Mouse (Mus musculus) midbrain, embryonic 14.5 days (tissue): Measurements from ENCODE around the gene Fam184b. TPM values are rescaled to one million over a fixed set of nuclear protein-coding genes. Genes with fewer than 3 reads are reported as not detected.
A peak's percentile ranks its signal among the peaks of the same experiment; 100 is the strongest.

Source experiments
- ATAC-seq: fragments of 200-750 bp; cut with Nextera tagmentation; 2 replicates; pipeline ENCODE4 v1.8.0; 2017; ENCODE audit warnings: moderate number of reproducible peaks, moderate library complexity; ENCODE audit not compliant: low FRiP score, low TSS enrichment
- DNase-seq: peaks from one replicate; pipeline ENCODE4 v3.0.0-alpha.2; 2015
- H3K27ac ChIP-seq: fragments of 300-500 bp; sonication (generic); replicated peaks from 2 replicates; pipeline ENCODE4 v1.5.1; 2014; ENCODE audit warnings: mild to moderate bottlenecking, low read depth, low read length, moderate library complexity
- H3K27me3 ChIP-seq: fragments of 300-500 bp; sonication (generic); 2 replicates; pipeline ENCODE4 v1.6.1; 2014; ENCODE audit warnings: low read length, control low read depth, mixed read lengths; ENCODE audit not compliant: control insufficient read depth, insufficient read depth
- H3K36me3 ChIP-seq: fragments of 300-500 bp; sonication (generic); 2 replicates; pipeline ENCODE4 v1.6.1; 2014; ENCODE audit warnings: low read length, control low read depth; ENCODE audit not compliant: control insufficient read depth, insufficient read depth
- H3K4me1 ChIP-seq: fragments of 300-500 bp; sonication (generic); 2 replicates; pipeline ENCODE4 v1.6.1; 2014; ENCODE audit warnings: mild to moderate bottlenecking, antibody characterized with exemption, low read length, control low read depth; ENCODE audit not compliant: control insufficient read depth, insufficient read depth
- H3K4me2 ChIP-seq: fragments of 300-500 bp; sonication (generic); 2 replicates; pipeline ENCODE4 v1.6.1; 2014; ENCODE audit warnings: mild to moderate bottlenecking, low read length, moderate library complexity
- H3K4me3 ChIP-seq: fragments of 300-500 bp; sonication (generic); replicated peaks from 2 replicates; pipeline ENCODE4 v1.5.1; 2014; ENCODE audit warnings: low read depth, low read length
- H3K9ac ChIP-seq: fragments of 300-500 bp; sonication (generic); replicated peaks from 2 replicates; pipeline ENCODE4 v1.6.1; 2014; ENCODE audit warnings: mild to moderate bottlenecking, low read length, moderate library complexity
- H3K9me3 ChIP-seq: fragments of 300-500 bp; sonication (generic); 2 replicates; pipeline ENCODE4 v1.6.1; 2016; ENCODE audit warnings: low read length, control low read depth, mixed read lengths; ENCODE audit not compliant: control insufficient read depth
- WGBS: fragments of 180-500 bp; shearing (Covaris S2); extraction: QIAGEN DNeasy Blood & Tissue Kit; methylation state at CpG from one replicate; pipeline ENCODE4 v1.1.7; 2014; 5-methylcytosine and 5-hydroxymethylcytosine counted together
- polyA plus RNA-seq: library from polyadenylated mRNA; unstranded; fragments of >200 nt; fragmentation: Nextera tagmentation; extraction: Ambion mirVana; gene quantifications from 2 replicates; pipeline ENCODE4 v1.2.1, GENCODE M21; 2014

The Fam184b gene
- polyA plus RNA-seq, 1 experiment from 2014 or later = 3.8 TPM

DNA sequence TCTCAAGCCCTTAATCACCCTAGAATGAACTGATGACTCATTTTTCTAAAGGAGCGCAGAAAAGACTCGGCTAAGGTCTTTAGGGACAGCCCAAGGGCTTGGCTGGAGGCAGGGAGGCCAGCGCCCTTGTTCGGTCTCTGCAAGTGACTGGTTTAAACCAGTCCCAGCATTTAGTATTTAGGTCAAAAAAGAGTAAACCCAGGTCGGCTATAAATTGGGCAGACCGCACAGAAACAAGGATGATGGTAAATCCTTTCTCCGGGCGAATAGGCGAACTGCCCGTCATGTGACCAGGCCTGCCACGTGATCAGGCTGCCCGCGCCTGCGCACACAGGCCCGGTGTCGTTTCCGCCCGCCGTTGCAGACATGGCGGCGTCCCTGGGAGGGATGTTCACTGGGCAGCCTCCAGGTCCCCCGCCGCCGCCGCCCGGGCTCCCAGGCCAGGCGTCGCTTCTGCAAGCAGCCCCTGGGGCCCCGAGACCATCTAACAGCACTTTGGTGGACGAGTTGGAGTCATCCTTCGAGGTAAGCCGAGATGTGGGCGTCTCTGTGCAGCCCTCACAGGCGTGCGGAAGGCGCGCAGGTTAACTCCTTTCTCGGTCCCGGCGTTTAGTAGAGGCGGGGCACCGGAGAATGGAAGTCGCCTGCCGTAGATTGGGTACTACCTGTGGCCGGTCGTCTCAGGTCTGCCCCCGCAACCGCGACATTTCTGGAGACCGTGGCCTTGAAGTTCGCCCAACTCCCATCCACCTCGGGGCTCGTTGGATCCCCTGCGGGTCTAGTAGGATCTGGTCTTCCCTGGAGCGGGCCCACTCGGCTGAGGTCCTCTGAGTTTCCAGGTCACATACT is 119.2 kb downstream of the Fam184b start, which contains the start of gene Med28:
Gene Med28 (plus strand): TSS at position 270 of the 849 bp plus-strand sequence.
- H3K9me3 ChIP-seq = no peaks in the 10 kb centered on the region
- peak within 1 kb of the TSS; percentile 97 for H3K4me3 ChIP-seq
- 2% methylated on average over 56 of the region's 56 CpGs for WGBS
- ATAC-seq = peak; percentile 98
- peaks cover 19% of the 10 kb centered on the region for H3K36me3 ChIP-seq
- peak; percentile 96 for DNase-seq
- peak within 1 kb of the TSS; percentile 91 for H3K4me2 ChIP-seq
- peak within 1 kb of the TSS; percentile 91 for H3K9ac ChIP-seq
- peak within 1 kb of the TSS; percentile 82 for H3K27ac ChIP-seq
- no peaks in the 10 kb centered on the region for H3K27me3 ChIP-seq
- H3K4me1 ChIP-seq = peaks cover 10% of the 10 kb centered on the region

DNA sequence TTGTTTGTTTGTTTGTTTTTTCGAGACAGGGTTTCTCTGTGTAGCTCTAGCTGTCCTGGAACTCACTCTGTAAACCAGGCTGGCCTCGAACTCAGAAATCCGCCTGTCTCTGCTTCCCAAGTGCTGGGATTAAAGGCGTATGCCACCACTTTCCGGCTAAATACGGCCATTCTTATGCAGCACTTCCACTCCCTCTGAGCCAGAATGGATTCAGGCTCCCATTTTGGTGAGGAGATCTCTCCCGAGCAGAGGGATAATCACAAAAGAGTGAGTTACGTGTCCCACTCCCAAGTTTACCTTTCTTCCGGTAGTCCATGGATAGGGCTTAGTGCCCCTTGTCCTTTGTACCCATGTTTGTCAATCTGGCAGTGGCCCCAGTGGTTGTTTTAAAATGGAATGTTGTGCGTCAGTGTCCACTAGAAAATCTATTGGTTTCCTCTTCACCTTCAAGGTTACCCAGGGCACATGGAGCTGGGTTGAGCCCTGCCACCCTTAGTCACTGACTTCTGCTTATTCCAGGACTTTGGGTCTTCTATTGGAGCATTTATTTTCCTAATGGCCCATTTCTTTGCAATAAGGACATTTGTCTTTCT is 124.2 kb downstream of the Fam184b start:
- Histone ChIP-seq H3K27ac (no peak overlapping the region), H3K4me2 (no peak overlapping the region), H3K36me3 (peaks cover 20% of the 10 kb centered on the region), H3K4me1 (no peaks in the 10 kb centered on the region), H3K4me3 (no peak overlapping the region), H3K9me3 (no peaks in the 10 kb centered on the region), H3K9ac (no peak overlapping the region), H3K27me3 (no peaks in the 10 kb centered on the region)
- DNase-seq (no peak), ATAC-seq (no peak)
- 93% methylated on average over 10 of the region's 10 CpGs for whole genome bisulfite sequencing

DNA sequence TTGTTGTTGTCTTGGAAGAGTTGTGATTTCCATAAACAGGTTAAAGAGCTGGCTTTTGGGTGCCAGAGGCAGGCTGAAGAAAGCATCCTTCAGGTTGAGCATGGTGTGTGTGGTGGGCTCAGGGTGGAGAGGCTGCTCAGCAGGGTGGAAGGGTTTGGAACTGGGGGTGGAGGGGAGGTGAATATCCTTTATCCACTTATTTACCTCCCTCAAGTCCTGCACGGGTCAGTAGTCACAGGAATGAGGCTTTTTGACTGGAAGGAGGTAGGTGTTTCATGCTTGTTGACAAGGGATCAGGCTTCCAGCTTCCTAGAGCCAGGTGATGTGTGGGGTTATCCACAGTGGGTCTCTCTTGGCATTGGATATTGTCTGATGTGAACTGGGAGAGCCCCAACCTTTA is 124.8 kb downstream of the Fam184b start:
- Histone ChIP-seq H3K9me3 (no peaks in the 10 kb centered on the region), H3K4me1 (no peaks in the 10 kb centered on the region), H3K4me3 (no peak overlapping the region), H3K9ac (no peak overlapping the region), H3K27ac (no peak overlapping the region), H3K27me3 (no peaks in the 10 kb centered on the region), H3K4me2 (no peak overlapping the region), H3K36me3 (peaks cover 26% of the 10 kb centered on the region)
- WGBS = 87% methylated on average over 1 of the region's 1 CpGs
- no peak for DNase-seq
- ATAC-seq = no peak

DNA sequence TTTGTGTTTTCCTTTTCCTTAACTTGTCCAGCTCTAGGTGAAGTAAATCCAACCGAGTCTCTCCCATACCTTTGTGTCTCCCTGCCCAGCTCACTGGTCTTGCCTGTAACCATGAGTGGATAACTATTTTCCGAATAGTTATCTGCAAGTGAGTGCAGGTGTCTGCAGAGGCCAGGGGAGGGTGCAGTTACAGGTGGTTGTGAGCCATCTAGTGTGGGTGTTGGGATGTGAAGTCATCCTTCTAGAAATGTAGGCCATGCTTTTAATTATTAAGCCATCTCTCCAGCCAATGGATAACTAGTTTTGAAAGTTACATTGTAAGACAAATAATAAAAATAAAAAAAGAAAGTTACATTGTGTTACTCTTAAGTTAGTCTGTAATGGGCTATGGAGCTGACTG is 125.9 kb downstream of the Fam184b start:
- no peaks in the 10 kb centered on the region for H3K4me1 ChIP-seq
- H3K9me3 ChIP-seq = no peaks in the 10 kb centered on the region
- ATAC-seq (no peak), DNase-seq (no peak)
- H3K27ac ChIP-seq = no peak overlapping the region
- no peak overlapping the region for H3K4me2 ChIP-seq
- H3K9ac ChIP-seq = no peak overlapping the region
- no peaks in the 10 kb centered on the region for H3K27me3 ChIP-seq
- WGBS = 94% methylated on average over 2 of the region's 2 CpGs
- no peak overlapping the region for H3K4me3 ChIP-seq
- H3K36me3 ChIP-seq = peaks cover 30% of the 10 kb centered on the region

DNA sequence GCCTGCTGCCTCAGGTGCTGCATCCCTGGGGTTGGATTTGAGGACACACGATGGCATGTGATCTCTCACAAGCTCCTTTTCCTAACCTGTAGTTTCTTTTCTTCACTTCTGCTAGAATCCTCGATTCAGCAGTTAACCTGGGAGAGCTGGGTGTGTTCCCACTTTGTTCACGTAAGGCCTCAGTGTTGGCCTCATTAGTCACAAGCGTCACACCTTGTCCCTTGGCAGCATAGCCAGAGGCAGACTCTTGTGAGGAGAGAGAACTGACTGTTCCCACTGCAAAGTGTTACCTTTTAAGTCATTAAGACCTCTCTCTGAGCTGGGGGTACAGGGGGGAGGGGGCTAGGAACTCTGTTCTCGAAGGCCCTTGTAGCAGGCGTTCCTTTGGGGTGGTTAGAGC is 126.5 kb downstream of the Fam184b start:
- WGBS = 91% methylated on average over 6 of the region's 6 CpGs

DNA sequence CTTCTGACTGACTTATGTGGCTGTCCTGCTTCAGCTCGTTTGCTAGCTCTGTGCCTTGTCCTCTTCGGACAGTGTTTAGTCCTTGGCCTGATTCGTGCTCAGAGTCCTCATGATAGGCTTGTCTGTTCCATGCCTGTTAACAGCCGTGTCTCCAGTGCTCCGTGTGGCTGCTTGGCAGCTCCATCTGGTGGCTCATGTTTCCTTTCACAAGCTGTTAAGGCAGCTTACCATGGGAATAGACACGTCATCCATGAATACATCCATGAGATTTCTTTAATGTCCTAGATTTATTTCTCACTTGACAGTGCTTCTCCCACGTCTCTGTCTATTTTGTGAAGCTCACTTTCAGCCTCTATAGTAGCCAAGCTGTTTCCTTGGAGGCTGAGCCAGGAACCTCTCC is 129.3 kb downstream of the Fam184b start:
- H3K27me3 ChIP-seq = no peaks in the 10 kb centered on the region
- no peaks in the 10 kb centered on the region for H3K9me3 ChIP-seq
- 89% methylated on average over 7 of the region's 7 CpGs for WGBS
- no peaks in the 10 kb centered on the region for H3K4me1 ChIP-seq
- DNase-seq (no peak), ATAC-seq (no peak)
- peaks cover 54% of the 10 kb centered on the region for H3K36me3 ChIP-seq
- H3K4me3 ChIP-seq = no peak overlapping the region
- no peak overlapping the region for H3K9ac ChIP-seq
- H3K27ac ChIP-seq = no peak overlapping the region
- H3K4me2 ChIP-seq = no peak overlapping the region

More for the DNA sequence above, 126.5 kb downstream of the Fam184b start:
- ATAC-seq (no peak), DNase-seq (no peak)
- Histone ChIP-seq H3K4me2 (no peak overlapping the region), H3K27ac (no peak overlapping the region), H3K36me3 (peaks cover 30% of the 10 kb centered on the region), H3K4me1 (no peaks in the 10 kb centered on the region), H3K9ac (no peak overlapping the region), H3K27me3 (no peaks in the 10 kb centered on the region), H3K9me3 (no peaks in the 10 kb centered on the region), H3K4me3 (no peak overlapping the region)

DNA sequence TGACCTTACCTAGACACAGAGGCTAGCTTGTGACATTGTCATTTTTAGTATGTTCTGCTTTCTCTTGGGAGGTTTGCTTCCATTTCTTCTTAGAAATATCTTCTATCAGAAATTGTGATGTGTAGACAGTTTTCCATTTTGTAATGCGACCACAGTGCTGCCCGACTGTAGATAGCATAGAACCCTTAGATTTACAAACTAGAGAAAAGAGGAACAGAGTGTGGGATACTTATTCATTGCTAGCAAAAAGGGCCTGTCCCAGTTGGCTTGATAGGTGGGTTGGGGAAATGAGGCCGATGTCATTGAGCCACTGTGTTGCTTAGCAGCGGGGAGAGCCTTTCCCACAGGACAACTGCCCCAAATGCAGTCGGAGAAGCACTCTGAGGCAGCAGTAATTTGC is 141.8 kb downstream of the Fam184b start:
- Histone ChIP-seq H3K36me3 (peaks cover 27% of the 10 kb centered on the region; the same call in 1 of the 2 replicates), H3K27ac (no peak overlapping the region), H3K4me2 (no peak overlapping the region), H3K4me1 (peaks cover 6% of the 10 kb centered on the region), H3K4me3 (no peak overlapping the region), H3K9ac (no peak overlapping the region), H3K27me3 (no peaks in the 10 kb centered on the region), H3K9me3 (no peaks in the 10 kb centered on the region)
- DNase-seq = no peak
- 96% methylated on average over 5 of the region's 5 CpGs for WGBS
- ATAC-seq = no peak

DNA sequence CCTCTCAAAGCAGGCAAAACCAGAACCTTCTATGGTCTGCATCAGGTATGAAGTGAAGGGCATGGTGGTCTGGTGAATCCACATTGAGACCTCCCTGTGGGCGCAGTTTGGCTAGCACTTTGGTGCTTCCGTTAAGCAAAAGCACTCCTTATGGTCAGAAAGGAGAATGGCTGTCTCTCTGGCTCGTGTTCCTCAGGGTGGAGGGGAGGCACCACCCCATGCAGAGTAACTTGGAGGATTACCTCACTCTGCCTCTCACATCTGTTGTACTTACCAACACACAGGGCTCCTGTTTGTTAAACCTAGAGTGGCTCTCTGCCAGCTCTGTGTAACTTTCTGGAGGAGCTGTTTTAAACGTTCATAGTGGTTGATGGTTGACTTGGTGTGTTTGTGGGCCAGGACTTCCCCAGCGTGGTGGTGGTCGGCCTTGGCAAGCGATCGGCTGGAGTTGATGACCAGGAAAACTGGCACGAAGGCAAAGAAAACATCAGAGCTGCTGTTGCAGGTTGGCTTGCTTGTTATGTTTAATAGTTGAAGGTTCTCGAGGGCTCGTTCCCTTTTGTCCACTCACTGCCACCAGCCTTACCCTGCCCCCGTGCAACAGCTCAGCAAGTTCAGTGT is 142.4 kb downstream of the Fam184b start:
- ATAC-seq = no peak

More for the DNA sequence above, 142.4 kb downstream of the Fam184b start:
- peaks cover 6% of the 10 kb centered on the region for H3K4me1 ChIP-seq
- no peak for DNase-seq
- H3K27ac ChIP-seq = no peak overlapping the region
- no peak overlapping the region for H3K9ac ChIP-seq
- no peaks in the 10 kb centered on the region for H3K27me3 ChIP-seq
- no peaks in the 10 kb centered on the region for H3K9me3 ChIP-seq
- H3K4me2 ChIP-seq = no peak overlapping the region
- peaks cover 22% of the 10 kb centered on the region; the same call in 1 of the 2 replicates for H3K36me3 ChIP-seq
- 92% methylated on average over 12 of the region's 12 CpGs for WGBS
- H3K4me3 ChIP-seq = no peak overlapping the region
